Mouse (Mus musculus) hindbrain, embryonic 13.5 days (tissue): ENCODE measurements around the gene E330009J07Rik. TPM values are rescaled to one million over a fixed set of nuclear protein-coding genes. Genes with fewer than 3 reads are reported as not detected.
A peak's percentile ranks its signal among the peaks of the same experiment; 100 is the strongest.

ENCODE experiments used
- ATAC-seq: fragments of 200-750 bp; cut with Nextera tagmentation; 2 replicates; pipeline ENCODE4 v1.8.0; 2017; ENCODE audit warnings: moderate TSS enrichment; ENCODE audit not compliant: low FRiP score
- H3K27ac ChIP-seq: fragments of 300-500 bp; sonication (generic); 2 replicates; pipeline ENCODE4 v1.5.1; 2015; ENCODE audit warnings: inconsistent platforms, mild to moderate bottlenecking, moderate library complexity
- H3K27me3 ChIP-seq: fragments of 300-500 bp; sonication (generic); 2 replicates; pipeline ENCODE4 v1.6.1; 2015; ENCODE audit warnings: mild to moderate bottlenecking, inconsistent platforms
- H3K36me3 ChIP-seq: fragments of 300-500 bp; sonication (generic); 2 replicates; pipeline ENCODE4 v1.6.1; 2015; ENCODE audit warnings: mild to moderate bottlenecking, inconsistent platforms
- H3K4me1 ChIP-seq: fragments of 300-500 bp; sonication (generic); replicated peaks from 2 replicates; pipeline ENCODE4 v1.6.1; 2015; ENCODE audit warnings: inconsistent platforms
- H3K4me2 ChIP-seq: fragments of 300-500 bp; sonication (generic); 2 replicates; pipeline ENCODE4 v1.6.1; 2015; ENCODE audit warnings: inconsistent platforms, mild to moderate bottlenecking, moderate library complexity
- H3K4me3 ChIP-seq: fragments of 300-500 bp; sonication (generic); 2 replicates; pipeline ENCODE4 v1.5.1; 2015; ENCODE audit warnings: mild to moderate bottlenecking, inconsistent platforms
- H3K9ac ChIP-seq: fragments of 300-500 bp; sonication (generic); 2 replicates; pipeline ENCODE4 v1.6.1; 2015; ENCODE audit warnings: mild to moderate bottlenecking, inconsistent platforms
- H3K9me3 ChIP-seq: fragments of 300-500 bp; sonication (generic); 2 replicates; pipeline ENCODE4 v1.6.1; 2016; ENCODE audit warnings: inconsistent platforms
- WGBS: fragments of 180-500 bp; shearing (Covaris S2); methylation state at CpG from one replicate; pipeline ENCODE4 v1.1.7; 2015; 5-methylcytosine and 5-hydroxymethylcytosine counted together
- polyA plus RNA-seq: library from polyadenylated mRNA; unstranded; fragments of >200 nt; fragmentation: Nextera tagmentation; extraction: Ambion mirVana; gene quantifications from 2 replicates; pipeline ENCODE4 v1.2.1, GENCODE M21; 2015

Gene E330009J07Rik
- 14.4 and 19.1 TPM in 2 replicates for polyA plus RNA-seq

DNA sequence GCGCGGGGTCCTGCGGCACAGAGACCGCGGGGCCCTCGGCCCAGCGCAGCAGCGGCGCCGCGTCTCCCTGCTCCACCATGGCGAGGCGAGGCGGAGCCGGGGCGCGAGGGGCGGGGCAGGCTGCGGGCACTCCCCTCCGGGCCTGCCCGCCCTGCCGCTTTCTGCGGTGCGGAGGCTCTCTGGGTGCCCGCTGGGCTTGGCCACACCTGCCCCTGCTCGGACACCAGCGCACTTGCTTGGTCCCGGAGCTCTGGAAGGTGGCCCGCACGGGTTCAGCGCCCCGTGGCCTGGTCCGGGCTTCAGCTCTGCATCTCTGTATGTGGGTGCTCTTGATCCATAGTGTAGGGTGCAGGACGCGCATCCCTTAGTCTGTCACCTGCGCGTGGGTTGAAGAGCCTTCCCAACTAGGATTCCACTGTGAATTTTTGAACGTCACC is at the start of gene E330009J07Rik:
Gene E330009J07Rik (minus strand): TSS at position 89 of the 437 bp plus-strand sequence.
- Histone ChIP-seq H3K4me2 (peak within 1 kb of the TSS; percentile 81), H3K9me3 (no peaks in the 10 kb centered on the region), H3K36me3 (no peaks in the 10 kb centered on the region), H3K27me3 (peaks cover 19% of the 10 kb centered on the region), H3K9ac (peak within 1 kb of the TSS; percentile 91), H3K4me3 (peak within 1 kb of the TSS; percentile 77), H3K4me1 (peaks cover 38% of the 10 kb centered on the region), H3K27ac (peak within 1 kb of the TSS; percentile 94)
- under 1% methylated on average over 37 of the region's 38 CpGs for WGBS
- ATAC-seq: peak; percentile 88

DNA sequence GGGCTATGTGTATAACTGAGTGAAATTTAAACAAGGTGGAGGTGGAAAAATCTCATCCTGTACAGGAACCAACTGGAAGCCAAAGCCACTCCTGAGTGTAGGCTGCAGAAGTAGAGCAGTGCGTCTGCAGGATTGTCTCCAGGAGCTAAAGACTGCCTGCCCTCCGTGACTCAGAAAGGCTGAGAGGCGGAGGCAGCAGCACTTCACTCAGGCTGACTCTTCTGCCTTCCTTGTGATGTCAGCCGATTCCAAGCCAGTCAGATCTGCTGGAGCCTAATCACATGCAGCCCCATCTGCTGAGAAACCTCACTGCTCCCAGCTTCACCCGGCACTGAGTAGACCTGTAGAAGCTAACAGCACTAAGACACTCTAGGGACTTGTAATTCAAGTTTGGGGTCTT is 46.4 kb upstream of the E330009J07Rik start:
- Histone ChIP-seq H3K4me2 (no peak overlapping the region), H3K27me3 (no peaks in the 10 kb centered on the region), H3K36me3 (peaks cover 62% of the 10 kb centered on the region), H3K4me1 (no peaks in the 10 kb centered on the region), H3K4me3 (no peak overlapping the region), H3K9ac (no peak overlapping the region), H3K27ac (no peak overlapping the region), H3K9me3 (no peaks in the 10 kb centered on the region)
- no peak for ATAC-seq
- WGBS: 93% methylated on average over 5 of the region's 5 CpGs

DNA sequence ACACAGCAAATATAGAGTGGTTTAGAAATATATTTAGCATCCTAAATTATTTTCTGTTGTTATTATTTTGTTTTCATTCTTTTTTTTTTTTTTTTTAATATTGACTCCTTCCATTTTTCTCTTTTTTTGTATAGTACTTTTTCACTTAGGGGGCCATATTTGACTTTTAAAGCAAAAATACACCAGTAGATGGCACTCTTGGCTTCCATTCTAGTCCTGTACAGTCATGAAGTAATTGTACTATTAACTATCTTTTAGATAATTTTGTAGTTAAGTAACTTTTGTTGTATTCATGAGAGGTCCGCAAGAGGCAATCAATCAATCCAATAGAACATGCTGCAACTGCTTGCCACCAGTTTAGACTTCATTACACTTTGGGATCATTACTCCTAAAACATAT is 43.8 kb upstream of the E330009J07Rik start:
- peaks cover 71% of the 10 kb centered on the region for H3K36me3 ChIP-seq
- no peak overlapping the region for H3K27ac ChIP-seq
- no peaks in the 10 kb centered on the region for H3K9me3 ChIP-seq
- H3K27me3 ChIP-seq: no peaks in the 10 kb centered on the region
- H3K4me3 ChIP-seq: no peak overlapping the region
- no peaks in the 10 kb centered on the region for H3K4me1 ChIP-seq
- no peak for ATAC-seq
- no peak overlapping the region for H3K4me2 ChIP-seq
- WGBS: 92% methylated on average over 1 of the region's 1 CpGs
- H3K9ac ChIP-seq: no peak overlapping the region

DNA sequence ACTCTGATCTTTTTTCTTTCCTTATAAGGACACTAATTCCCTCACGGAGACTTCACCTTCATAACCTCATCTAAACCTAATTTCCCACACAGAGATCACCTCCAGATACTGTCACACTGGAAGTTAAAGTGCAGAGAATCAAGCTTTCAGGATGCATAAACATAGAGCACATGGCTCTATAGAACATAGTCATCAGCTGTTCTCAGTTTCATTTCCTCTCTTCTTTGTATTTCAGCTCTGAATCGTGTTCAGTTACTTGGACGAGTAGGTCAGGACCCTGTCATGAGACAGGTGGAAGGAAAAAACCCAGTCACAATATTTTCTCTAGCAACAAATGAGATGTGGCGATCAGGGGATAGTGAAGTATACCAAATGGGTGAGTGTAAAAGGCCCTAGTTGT is 40.2 kb upstream of the E330009J07Rik start:
- no peak for ATAC-seq
- WGBS: 93% methylated on average over 4 of the region's 4 CpGs

DNA sequence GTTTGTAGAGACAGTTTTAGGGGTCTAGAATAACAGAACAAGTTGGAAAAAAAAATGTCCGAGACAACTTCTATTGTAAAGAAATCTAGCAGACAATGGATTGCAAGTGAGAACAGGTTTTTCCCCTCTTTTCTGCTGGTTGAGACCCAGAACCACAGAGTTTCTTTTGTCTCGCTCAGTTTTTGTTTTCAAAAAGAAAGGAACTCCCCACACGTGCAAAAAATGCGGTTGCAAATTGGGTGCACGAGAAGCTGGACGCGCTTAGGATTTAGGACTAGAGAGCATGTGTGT is 35.7 kb upstream of the E330009J07Rik start:
- 0 out of 2 replicates have a peak, but pooled peaks have one; percentile 3 for ATAC-seq
- Histone ChIP-seq H3K4me2 (peak overlapping the region; percentile 75), H3K27ac (peak overlapping the region; percentile 94), H3K9me3 (no peaks in the 10 kb centered on the region), H3K4me1 (peaks cover 14% of the 10 kb centered on the region), H3K36me3 (peaks cover 31% of the 10 kb centered on the region), H3K4me3 (peak overlapping the region; percentile 64), H3K9ac (peak overlapping the region; percentile 84), H3K27me3 (peaks cover 8% of the 10 kb centered on the region)
- 1% methylated on average over 7 of the region's 7 CpGs for WGBS

More for the DNA sequence above, 40.2 kb upstream of the E330009J07Rik start:
- Histone ChIP-seq H3K4me1 (peaks cover 14% of the 10 kb centered on the region), H3K27ac (no peak overlapping the region), H3K4me2 (no peak overlapping the region), H3K36me3 (peaks cover 56% of the 10 kb centered on the region), H3K9ac (no peak overlapping the region), H3K27me3 (no peaks in the 10 kb centered on the region), H3K9me3 (no peaks in the 10 kb centered on the region), H3K4me3 (no peak overlapping the region)

DNA sequence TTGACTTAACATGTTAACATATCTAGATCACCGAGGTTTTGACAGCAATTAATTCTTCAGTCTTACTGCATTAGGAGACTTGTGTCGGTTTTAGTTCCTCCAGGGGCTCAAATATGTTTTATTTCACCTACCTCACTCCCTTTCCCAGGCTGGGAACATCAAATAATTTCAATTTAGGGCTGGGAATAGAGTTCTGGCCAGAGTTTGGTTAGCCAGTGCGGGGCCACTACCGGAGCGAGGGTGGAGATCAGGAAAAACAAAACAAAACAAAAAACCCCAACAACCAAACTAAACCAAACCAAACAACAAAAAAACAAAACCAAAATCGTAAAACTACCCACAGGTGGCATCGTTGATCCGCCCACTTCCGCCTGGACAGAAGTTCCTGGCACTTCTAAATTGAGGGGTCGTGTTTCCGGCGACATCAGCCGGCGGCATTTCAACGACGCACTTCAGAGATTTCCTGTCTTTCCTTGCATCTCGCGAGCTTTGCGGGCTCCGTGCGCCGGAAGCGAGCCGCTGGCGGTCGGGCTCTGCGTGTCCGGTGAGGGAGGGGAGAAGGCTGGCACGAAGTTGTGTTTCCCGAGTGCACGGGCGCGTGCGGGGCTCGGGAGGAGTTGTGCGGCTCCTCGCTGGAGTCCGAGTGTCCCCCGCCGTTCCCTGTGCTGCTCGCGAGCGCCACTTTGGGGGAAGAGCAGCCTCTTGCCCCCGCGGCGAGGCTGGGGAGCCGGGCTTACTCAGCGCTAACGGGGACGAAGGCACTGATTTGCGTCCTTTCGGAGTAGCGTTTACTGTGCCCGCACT is 35.2 kb upstream of the E330009J07Rik start, which contains the start of gene Ssbp1:
Gene Ssbp1 (plus strand): TSS at position 437 of the 804 bp plus-strand sequence.
- Histone ChIP-seq H3K27me3 (peaks cover 8% of the 10 kb centered on the region), H3K9me3 (no peaks in the 10 kb centered on the region), H3K36me3 (peaks cover 28% of the 10 kb centered on the region), H3K4me2 (peak within 1 kb of the TSS; percentile 75), H3K4me3 (peak within 1 kb of the TSS; percentile 64), H3K4me1 (peaks cover 14% of the 10 kb centered on the region), H3K27ac (peak within 1 kb of the TSS; percentile 94), H3K9ac (peak within 1 kb of the TSS; percentile 84)
- WGBS: under 1% methylated on average over 54 of the region's 54 CpGs
- ATAC-seq: peak; percentile 98

DNA sequence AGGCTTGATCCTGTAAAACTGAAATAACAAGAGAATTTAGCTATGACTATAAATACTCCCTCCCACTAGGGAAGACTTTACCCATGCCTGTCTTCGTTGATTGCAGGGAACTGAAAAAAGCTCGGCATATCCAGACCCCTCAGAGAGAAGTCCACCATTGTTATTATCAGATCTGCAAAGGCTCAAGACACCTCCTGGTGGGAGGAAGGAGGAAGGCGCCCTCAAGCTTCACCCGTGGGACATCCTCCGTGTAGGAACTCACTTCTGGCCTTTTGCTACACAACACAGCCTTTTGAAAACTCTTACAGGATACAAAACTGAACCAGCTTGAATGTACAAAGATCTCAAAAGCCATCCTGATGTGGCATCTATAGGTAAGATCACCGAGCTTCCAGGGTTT is 29.8 kb upstream of the E330009J07Rik start:
- H3K27me3 ChIP-seq: peaks cover 14% of the 10 kb centered on the region
- ATAC-seq: no peak
- no peaks in the 10 kb centered on the region for H3K36me3 ChIP-seq
- WGBS: 56% methylated on average over 6 of the region's 6 CpGs
- no peaks in the 10 kb centered on the region for H3K9me3 ChIP-seq
- no peak overlapping the region for H3K4me2 ChIP-seq
- H3K4me1 ChIP-seq: no peaks in the 10 kb centered on the region
- H3K9ac ChIP-seq: no peak overlapping the region
- H3K27ac ChIP-seq: no peak overlapping the region
- no peak overlapping the region for H3K4me3 ChIP-seq

DNA sequence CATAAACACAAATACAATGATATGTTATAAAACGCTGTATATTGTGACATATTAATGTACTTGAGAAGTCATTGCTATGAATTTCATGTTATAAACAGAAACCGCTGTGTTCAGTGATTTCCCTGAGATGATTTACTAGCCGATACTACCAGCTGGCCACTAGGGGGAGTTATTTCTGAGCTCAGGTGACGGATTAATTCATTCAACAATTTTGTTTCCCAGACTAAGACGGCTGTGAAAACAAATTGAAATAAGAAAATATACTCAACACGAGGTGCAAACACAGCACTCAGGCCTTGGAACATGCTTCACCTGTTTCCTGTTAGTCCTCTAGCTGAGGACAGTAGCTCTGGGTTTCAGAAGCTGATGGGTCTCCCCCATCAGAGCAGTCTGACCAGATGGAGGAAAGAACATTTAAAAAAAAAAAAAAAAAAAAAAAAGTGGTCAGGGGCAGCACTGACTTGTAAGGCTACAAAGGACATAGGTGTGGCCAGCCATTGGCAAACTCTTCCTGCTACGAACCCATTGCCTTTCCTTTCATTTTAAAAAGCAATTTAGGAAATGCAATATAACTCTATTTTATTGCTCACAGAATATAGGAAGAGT is 18.6 kb upstream of the E330009J07Rik start:
- no peak overlapping the region for H3K9ac ChIP-seq
- 22% methylated on average over 7 of the region's 7 CpGs for WGBS
- no peaks in the 10 kb centered on the region for H3K4me1 ChIP-seq
- H3K4me3 ChIP-seq: no peak overlapping the region
- H3K27me3 ChIP-seq: no peaks in the 10 kb centered on the region
- H3K36me3 ChIP-seq: no peaks in the 10 kb centered on the region
- no peak overlapping the region for H3K27ac ChIP-seq
- H3K9me3 ChIP-seq: no peaks in the 10 kb centered on the region
- ATAC-seq: no peak
- H3K4me2 ChIP-seq: no peak overlapping the region

DNA sequence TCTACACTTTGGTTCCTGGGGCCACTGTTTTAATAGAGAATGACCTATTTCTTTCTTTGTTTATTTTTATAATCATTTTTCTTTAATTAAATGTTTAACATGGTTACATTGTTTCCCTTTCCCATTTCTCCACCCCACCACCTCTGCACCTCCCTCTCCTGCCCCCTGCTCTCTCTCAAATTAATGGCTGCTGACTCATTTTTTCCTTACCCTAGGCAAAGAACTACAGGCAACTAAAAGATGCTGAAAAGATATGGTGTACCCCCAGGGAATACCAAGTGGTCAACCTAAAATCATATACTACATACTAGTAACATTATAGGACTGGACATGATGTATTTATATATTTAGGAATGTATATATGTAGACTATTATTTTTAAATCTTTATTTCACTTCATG is 12.7 kb upstream of the E330009J07Rik start:
- Histone ChIP-seq H3K4me3 (no peak overlapping the region), H3K9me3 (no peaks in the 10 kb centered on the region), H3K27ac (no peak overlapping the region), H3K9ac (no peak overlapping the region), H3K36me3 (no peaks in the 10 kb centered on the region), H3K4me1 (no peaks in the 10 kb centered on the region), H3K27me3 (0 out of 2 replicates have a peak, but pooled peaks cover 2% of the 10 kb centered on the region), H3K4me2 (no peak overlapping the region)
- ATAC-seq: no peak

DNA sequence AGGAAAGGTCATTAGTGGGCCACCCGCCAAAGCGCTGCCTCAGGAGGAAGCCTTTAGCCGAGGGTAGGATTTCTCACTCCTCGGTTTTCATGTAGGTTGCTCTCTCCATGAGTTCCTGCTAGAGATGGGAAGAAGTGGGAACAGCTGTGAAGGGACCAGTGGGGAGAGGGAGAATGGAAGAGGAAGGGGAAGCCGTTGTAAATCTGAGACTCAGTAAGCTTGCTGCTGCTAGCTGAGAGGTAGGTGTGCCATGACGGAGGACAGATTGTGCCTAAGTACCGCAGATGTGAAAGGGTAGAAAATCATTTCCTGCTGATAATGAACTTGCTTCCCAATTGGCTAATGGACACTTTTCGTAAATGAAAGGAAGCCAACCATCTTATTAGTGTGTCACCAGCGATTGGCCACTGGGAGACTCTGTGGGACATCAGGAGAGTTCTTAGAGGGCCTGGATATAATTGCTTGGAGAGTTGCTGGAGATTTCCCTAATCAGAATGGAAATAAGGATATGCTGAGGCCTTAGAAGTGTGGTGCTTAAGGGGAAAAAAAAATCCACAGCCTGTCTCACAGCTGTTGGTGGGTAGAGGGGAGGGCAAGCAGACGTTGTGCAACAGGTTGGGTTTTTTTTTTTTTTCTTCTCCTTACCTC is 7.5 kb upstream of the E330009J07Rik start:
- Histone ChIP-seq H3K4me1 (no peaks in the 10 kb centered on the region), H3K4me3 (no peak overlapping the region), H3K27ac (no peak overlapping the region), H3K36me3 (no peaks in the 10 kb centered on the region), H3K9me3 (no peaks in the 10 kb centered on the region), H3K9ac (no peak overlapping the region), H3K27me3 (peaks cover 25% of the 10 kb centered on the region), H3K4me2 (no peak overlapping the region)
- 49% methylated on average over 10 of the region's 10 CpGs for WGBS
- peak; percentile 29; the same call in 1 of the 2 replicates for ATAC-seq

DNA sequence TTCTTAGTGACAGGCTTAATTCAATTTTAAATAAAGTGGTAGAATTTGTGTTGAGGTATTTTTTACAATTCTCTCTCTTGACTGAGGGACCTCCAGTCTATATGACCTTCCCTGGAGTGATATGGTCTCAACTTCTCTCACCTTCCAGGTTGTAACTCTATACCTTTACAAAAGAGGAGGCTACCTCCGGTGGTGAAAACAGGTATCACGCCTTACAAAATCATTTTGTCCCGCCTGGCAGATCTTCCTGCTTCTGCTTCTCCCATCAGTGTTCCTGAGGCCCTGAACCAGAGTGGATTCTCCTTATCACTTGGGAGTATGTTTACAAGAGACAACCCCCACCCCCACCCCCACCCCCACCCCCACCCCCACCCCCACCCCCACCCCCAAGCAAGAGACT is 5.8 kb upstream of the E330009J07Rik start:
- Histone ChIP-seq H3K9ac (no peak overlapping the region), H3K4me3 (no peak overlapping the region), H3K27ac (no peak overlapping the region), H3K36me3 (no peaks in the 10 kb centered on the region), H3K27me3 (peaks cover 31% of the 10 kb centered on the region), H3K4me1 (no peaks in the 10 kb centered on the region), H3K9me3 (no peaks in the 10 kb centered on the region), H3K4me2 (no peak overlapping the region)
- ATAC-seq: no peak
- WGBS: 43% methylated on average over 3 of the region's 3 CpGs

DNA sequence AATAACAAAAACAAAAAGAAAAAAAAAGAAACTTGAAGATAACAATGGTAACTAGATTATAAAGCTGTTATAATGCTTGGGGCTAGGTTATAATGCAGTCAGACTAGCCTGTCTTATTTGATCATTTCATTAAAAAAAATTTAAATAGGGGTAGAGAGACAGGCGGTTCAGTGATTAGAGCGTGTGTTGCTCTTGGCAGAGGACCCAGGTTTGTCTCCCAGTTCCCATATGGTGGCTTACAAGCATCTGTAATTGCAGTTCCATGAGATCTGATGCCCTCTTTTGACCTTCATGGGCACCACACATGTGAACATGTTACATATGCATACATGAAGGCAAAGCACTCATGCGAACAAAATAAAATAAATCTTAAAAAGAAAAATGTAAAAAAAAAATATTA is 5.3 kb upstream of the E330009J07Rik start:
- Histone ChIP-seq H3K27me3 (peaks cover 31% of the 10 kb centered on the region), H3K4me3 (no peak overlapping the region), H3K9ac (no peak overlapping the region), H3K27ac (no peak overlapping the region), H3K36me3 (no peaks in the 10 kb centered on the region), H3K4me2 (no peak overlapping the region), H3K4me1 (no peaks in the 10 kb centered on the region; the same call in 1 of the 2 replicates), H3K9me3 (no peaks in the 10 kb centered on the region)
- no peak for ATAC-seq
- WGBS: 69% methylated on average over 3 of the region's 3 CpGs
